Mouse (Mus musculus): ENCODE measurements around the gene Itgb1bp1.

Itgb1bp1 gene

GRCm38 (mm10) chr12:21204701-21205312 lies 81.3 kb downstream of the Itgb1bp1 start:
- in situ Hi-C loops (cut with MboI, MseI): no loop called here

- in situ Hi-C loops (cut with MboI, MseI): no loop called here
Measured at GRCm38 (mm10) chr12:21201485-21202269, 84.4 kb downstream of the Itgb1bp1 start.

GRCm38 (mm10) chr12:21200613-21201012 lies 85.5 kb downstream of the Itgb1bp1 start:
- in situ Hi-C loops (cut with MboI, MseI): no loop called here

GRCm38 (mm10) chr12:21196420-21196819 lies 89.7 kb downstream of the Itgb1bp1 start:
- in situ Hi-C loops (cut with MboI, MseI): no loop called here

- in situ Hi-C loops (cut with MboI, MseI): no loop called here
Measured at GRCm38 (mm10) chr12:21195497-21195896, 90.6 kb downstream of the Itgb1bp1 start.

GRCm38 (mm10) chr12:21191546-21191945 lies 94.5 kb downstream of the Itgb1bp1 start:
- in situ Hi-C loops (cut with MboI, MseI): no loop called here

All from T-helper 2 cell (primary cell).